ENCODE assay signal across 12 mouse cellular contexts in the genomic region with DNA sequence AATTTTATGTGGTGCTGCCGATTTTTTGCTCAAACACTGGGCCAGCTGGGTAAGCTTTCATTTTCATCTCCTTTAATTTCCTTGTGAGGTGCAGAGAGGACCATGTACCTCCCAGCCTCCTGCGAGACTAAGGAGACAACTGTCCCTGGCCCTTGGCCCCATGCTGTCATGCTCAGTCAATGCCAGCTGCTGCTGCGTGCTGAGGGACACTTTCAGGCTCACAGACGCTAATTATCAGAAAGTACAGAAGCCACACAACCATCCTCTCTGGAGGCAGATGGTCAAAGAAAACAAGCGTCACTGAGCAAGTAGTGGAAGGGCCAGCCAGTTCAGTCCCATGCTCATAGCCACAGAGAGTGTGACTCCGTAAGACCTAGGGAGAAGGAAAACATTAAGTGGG.
"Had no signal": no experiment of that assay in that cellular context is flagged by ENCODE, and none has a peak within 500 bp of the region (broad histone marks: within the 10 kb centered on the region; RNA-seq: fewer than 3 reads in every experiment).

No protein-coding gene starts in this region.

- H3K9me3 ChIP-seq: kidney, embryonic 15.5 days; limb, embryonic 15.5 days; liver, embryonic 13.5 days; lung, embryonic 15.5 days; megakaryocyte, embryonic 14.5 days; midbrain, embryonic 12.5 days had no signal

- H3K4me2 ChIP-seq: kidney, embryonic 15.5 days; limb, embryonic 15.5 days; liver, embryonic 13.5 days; lung, embryonic 15.5 days; midbrain, embryonic 12.5 days had no signal

- H3K4me1 ChIP-seq: liver, embryonic 13.5 days; lung, embryonic 15.5 days; megakaryocyte, embryonic 14.5 days had no signal

- H3K36me3 ChIP-seq: kidney, embryonic 15.5 days; limb, embryonic 15.5 days; liver, embryonic 13.5 days; lung, embryonic 15.5 days; midbrain, embryonic 12.5 days had no signal

- H3K4me3 ChIP-seq: kidney, embryonic 15.5 days; limb, embryonic 15.5 days; liver, embryonic 13.5 days; lung, embryonic 15.5 days; megakaryocyte, embryonic 14.5 days; midbrain, embryonic 12.5 days had no signal

- H3K9ac ChIP-seq: kidney, embryonic 15.5 days; limb, embryonic 15.5 days; liver, embryonic 13.5 days; liver, postnatal 0 days; lung, embryonic 15.5 days; midbrain, embryonic 12.5 days had no signal

- H3K27ac ChIP-seq: kidney, embryonic 15.5 days; limb, embryonic 15.5 days; liver, embryonic 13.5 days; lung, embryonic 15.5 days; macrophage; midbrain, embryonic 12.5 days had no signal

- DNase-seq: kidney, postnatal 14 days; liver, embryonic 13.5 days; liver, postnatal 0 days; lung, postnatal 14 days; thymus, adult 18-20 months; thymus, postnatal 14 days had no signal

- H3K27me3 ChIP-seq: kidney, embryonic 15.5 days; limb, embryonic 15.5 days; liver, embryonic 13.5 days; lung, embryonic 15.5 days; midbrain, embryonic 12.5 days had no signal

- ATAC-seq: liver, postnatal 0 days had no signal
